In genomic region chr16:41532661-41533551, GRCm38 (mm10) we compare ENCODE assay signal across 9 mouse cellular contexts.
DNase-seq lines count a peak whose midpoint lies in the region; ATAC-seq lines count a peak whose summit lies in the region.
"Had no signal": no experiment of that assay in that cellular context is flagged by ENCODE, and none has a peak within 500 bp of the region (broad histone marks: within the 10 kb centered on the region; RNA-seq: fewer than 3 reads in every experiment).

No protein-coding gene starts in this region.

- ATAC-seq in frontal cortex, adult (ENCODE audit: low TSS enrichment): peak; percentile 87
- ATAC-seq in intestine, embryonic 15.5 days: peak; percentile 81
- no peak for ATAC-seq in liver, embryonic 12.5 days
- no peak for ATAC-seq in erythroblast, adult 5-6 weeks (replicated peaks; ENCODE audit: low FRiP score, poor library complexity, severe bottlenecking)
- ATAC-seq: Patski had no signal

- H3K27me3 ChIP-seq in intestine, embryonic 15.5 days (replicated peaks): no peaks in the 10 kb centered on the region
- peaks cover 32% of the 10 kb centered on the region for H3K27me3 ChIP-seq in liver, embryonic 12.5 days (replicated peaks)

- H3K9me3 ChIP-seq in intestine, embryonic 15.5 days: no peaks in the 10 kb centered on the region
- H3K9me3 ChIP-seq in liver, embryonic 12.5 days (replicated peaks): no peaks in the 10 kb centered on the region

- peak overlapping the region; percentile 40 for H3K9ac ChIP-seq in intestine, embryonic 15.5 days
- H3K9ac ChIP-seq in liver, embryonic 12.5 days: no peak overlapping the region

- peak overlapping the region; percentile 48 for H3K4me3 ChIP-seq in intestine, embryonic 15.5 days (replicated peaks)
- H3K4me3 ChIP-seq in liver, embryonic 12.5 days: peak overlapping the region; percentile 28

- WGBS in intestine, embryonic 15.5 days: 1% methylated on average over 38 of the region's 38 CpGs
- 2% methylated on average over 38 of the region's 38 CpGs for WGBS in liver, embryonic 12.5 days (ENCODE audit: insufficient replicate concordance)

- H3K4me2 ChIP-seq in intestine, embryonic 15.5 days (replicated peaks): peak overlapping the region; percentile 91
- H3K4me2 ChIP-seq in liver, embryonic 12.5 days: peak overlapping the region; percentile 58

- H3K27ac ChIP-seq in intestine, embryonic 15.5 days: no peak overlapping the region
- no peak overlapping the region for H3K27ac ChIP-seq in liver, embryonic 12.5 days

- H3K36me3 ChIP-seq in intestine, embryonic 15.5 days: no peaks in the 10 kb centered on the region
- H3K36me3 ChIP-seq in liver, embryonic 12.5 days: no peaks in the 10 kb centered on the region

- peak; percentile 29 to 50 for DNase-seq in kidney, postnatal 4 days
- no peak for DNase-seq in kidney, adult 8-10 months
- peak; percentile 80 for DNase-seq in cerebellum, adult 9-10 months
- DNase-seq in right cerebral cortex, postnatal 25 days: peak; percentile 70

- H3K4me1 ChIP-seq in intestine, embryonic 15.5 days (replicated peaks): 0 out of 2 replicates have a peak, but pooled peaks cover 5% of the 10 kb centered on the region
- no peaks in the 10 kb centered on the region for H3K4me1 ChIP-seq in liver, embryonic 12.5 days

Comparison
In these comparisons a context has a peak if more than half of its experiments do, and no peak if none do; other contexts are left out.
1. DNase-seq: peak in kidney, postnatal 4 days (2 of 2), cerebellum, adult 9-10 months (single experiment) and right cerebral cortex, postnatal 25 days (single experiment); none in kidney, adult 8-10 months (0 of 2).
2. ATAC-seq: peak in frontal cortex, adult (single experiment) and intestine, embryonic 15.5 days (single experiment); none in liver, embryonic 12.5 days (single experiment) and erythroblast, adult 5-6 weeks (single experiment).